Mouse (Mus musculus): ENCODE data around the gene Olfr381.
"Not testable (repeated sequence)": the region's sequence is repeated elsewhere in the genome, so short reads cannot be mapped to it uniquely, and the experiment has no call there.

The Olfr381 gene

GRCm38 (mm10) chr11:73491503-73491902, at the start of gene Olfr381:
Gene Olfr381 (minus strand): TSS chr11:73491603.
- no peak for DNase-seq

- DNase-seq, result not testable (repeated sequence)
These were observed 37.6 kb upstream of the Olfr381 start for GRCm38 (mm10) chr11:73528971-73529370.

- no peak for DNase-seq
These were observed 25.7 kb upstream of the Olfr381 start, which contains the start of gene Olfr382 for GRCm38 (mm10) chr11:73517097-73517496. Gene Olfr382 (minus strand): TSS chr11:73517197.

- DNase-seq, result no peak
These were observed 34.0 kb downstream of the Olfr381 start, which contains the start of gene Olfr380 for GRCm38 (mm10) chr11:73457408-73457807. Gene Olfr380 (minus strand): TSS chr11:73457508.

Data from kidney, adult 11 months (tissue).